Mouse (Mus musculus) E14TG2a.4 (cell line): ENCODE measurements around the gene Smoc2.

Source experiments
- CTCF ChIP-seq: conservative IDR thresholded peaks from 2 replicates; pipeline ENCODE4 v1.5.1; 2014; ENCODE audit warnings: low read length
- POU5F1 ChIP-seq: IDR thresholded peaks from 2 replicates; pipeline ENCODE4 v1.6.1; 2014; ENCODE audit warnings: low read length, borderline replicate concordance

GRCm38 (mm10) chr17:14301491-14302344 is 22.4 kb downstream of the Smoc2 start:
- no peak for TF ChIP-seq CTCF
- no peak for TF ChIP-seq POU5F1
